Mouse (Mus musculus) CH12.LX (cell line): ENCODE results near the gene Hdlbp. TPM values are rescaled to one million over a fixed set of nuclear protein-coding genes. Genes with fewer than 3 reads are reported as not detected.

ENCODE experiments used
- DNase-seq: peaks from one replicate; pipeline ENCODE4 v3.0.0-alpha.2; 2013; ENCODE audit errors: extremely low read depth
- H3K27ac ChIP-seq: 2 replicates; pipeline ENCODE4 v1.5.1; 2012; ENCODE audit warnings: low read depth, mild to moderate bottlenecking, control low read depth, moderate library complexity; ENCODE audit not compliant: insufficient read depth
- H3K27me3 ChIP-seq: replicated peaks from 2 replicates; pipeline ENCODE3; 2012; ENCODE audit warnings: inconsistent platforms
- H3K36me3 ChIP-seq, 2 experiments: replicated peaks in 1 of 2; 2 replicates each; pipeline versions ENCODE3 to v1.6.1; 2012; ENCODE audit warnings: inconsistent platforms in 1 of 2, low read length in 1 of 2, mild to moderate bottlenecking in 1 of 2, mixed read lengths in 1 of 2, moderate library complexity in 1 of 2; ENCODE audit not compliant: control insufficient read depth in 1 of 2, insufficient read depth in 1 of 2
- H3K4me1 ChIP-seq, 2 experiments: 2 replicates each; pipeline ENCODE4 v1.6.1; 2012; ENCODE audit warnings: inconsistent platforms in 1 of 2, moderate library complexity in 1 of 2; ENCODE audit not compliant: insufficient read depth in 2 of 2, control insufficient read depth in 1 of 2
- H3K4me2 ChIP-seq: 2 replicates; pipeline ENCODE4 v1.6.1; 2012; ENCODE audit warnings: low read depth, mild to moderate bottlenecking, control low read depth; ENCODE audit not compliant: poor library complexity, insufficient read depth, severe bottlenecking
- H3K4me3 ChIP-seq, 3 experiments: fragments of 150-350 bp in 1 of 3; sonication (generic) in 1 of 3; replicated peaks in 1 of 3; 2 replicates each; pipeline versions ENCODE3 to v1.5.1; 2011 to 2012; ENCODE audit warnings: low read depth in 2 of 3, low read length in 2 of 3, mild to moderate bottlenecking in 2 of 3, moderate library complexity in 2 of 3, control low read depth in 1 of 3, improper control_type of control experiment in 1 of 3, inconsistent platforms in 1 of 3, mixed read lengths in 1 of 3; ENCODE audit not compliant: poor library complexity in 1 of 3
- H3K79me2 ChIP-seq: replicated peaks from 2 replicates; pipeline ENCODE4 v1.6.1; 2012; ENCODE audit warnings: mild to moderate bottlenecking, moderate library complexity; ENCODE audit not compliant: control insufficient read depth, poor library complexity, insufficient read depth, severe bottlenecking; ENCODE audit errors: extremely low read depth
- H3K9ac ChIP-seq: 2 replicates; pipeline ENCODE4 v1.6.1; 2012; ENCODE audit warnings: low read depth, mild to moderate bottlenecking, control low read depth, moderate library complexity; ENCODE audit not compliant: insufficient read depth
- H3K9me3 ChIP-seq: replicated peaks from 2 replicates; pipeline ENCODE3; 2012; ENCODE audit warnings: low read length, inconsistent platforms, mixed read lengths
- CHD2 ChIP-seq: IDR thresholded peaks from 2 replicates; pipeline ENCODE4 v1.6.1; 2011; ENCODE audit warnings: low read length, improper control_type of control experiment
- CTCF ChIP-seq, 2 experiments: IDR thresholded peaks in 1 of 2; conservative IDR thresholded peaks in 1 of 2; 2 replicates each; pipeline ENCODE4 v1.5.1; 2011 to 2012; ENCODE audit warnings: low read depth in 2 of 2, low read length in 2 of 2, improper control_type of control experiment in 1 of 2, inconsistent platforms in 1 of 2, mild to moderate bottlenecking in 1 of 2, moderate library complexity in 1 of 2
- E2F4 ChIP-seq: IDR thresholded peaks from 2 replicates; pipeline ENCODE4 v1.6.1; 2011; ENCODE audit warnings: low read depth, low read length, improper control_type of control experiment; ENCODE audit not compliant: insufficient replicate concordance
- ELF1 ChIP-seq: IDR thresholded peaks from 2 replicates; pipeline ENCODE4 v1.6.1; 2014; ENCODE audit warnings: low read depth, mild to moderate bottlenecking, inconsistent platforms, low read length, improper control_type of control experiment
- HCFC1 ChIP-seq: IDR thresholded peaks from 2 replicates; pipeline ENCODE4 v1.6.1; 2012; ENCODE audit warnings: low read depth, mild to moderate bottlenecking, inconsistent platforms, low read length, improper control_type of control experiment
- IRF4 ChIP-seq: IDR thresholded peaks from 2 replicates; pipeline ENCODE4 v1.6.1; 2014; ENCODE audit warnings: low read depth, mild to moderate bottlenecking, inconsistent platforms, low read length, improper control_type of control experiment
- JUND ChIP-seq: conservative IDR thresholded peaks from 2 replicates; pipeline ENCODE4 v1.6.1; 2011; ENCODE audit warnings: low read depth, low read length, improper control_type of control experiment
- MAX ChIP-seq: IDR thresholded peaks from 2 replicates; pipeline ENCODE4 v1.6.1; 2011; ENCODE audit warnings: low read length, improper control_type of control experiment
- MAZ ChIP-seq: IDR thresholded peaks from 2 replicates; pipeline ENCODE4 v1.6.1; 2012; ENCODE audit warnings: low read depth, mild to moderate bottlenecking, inconsistent platforms, low read length, improper control_type of control experiment, moderate library complexity
- MXI1 ChIP-seq: IDR thresholded peaks from 2 replicates; pipeline ENCODE4 v1.6.1; 2011; ENCODE audit warnings: mild to moderate bottlenecking, low read depth, low read length, improper control_type of control experiment
- NELFE ChIP-seq: IDR thresholded peaks from 2 replicates; pipeline ENCODE4 v1.6.1; 2011; ENCODE audit warnings: low read depth, low read length, improper control_type of control experiment
- NRF1 ChIP-seq: IDR thresholded peaks from 2 replicates; pipeline ENCODE4 v1.6.1; 2014; ENCODE audit warnings: low read depth, mild to moderate bottlenecking, inconsistent platforms, low read length, improper control_type of control experiment, moderate library complexity
- POLR2A ChIP-seq: IDR thresholded peaks from 2 replicates; pipeline ENCODE4 v1.6.1; 2011; ENCODE audit warnings: low read depth, mild to moderate bottlenecking, improper control_type of control experiment, low read length
- RAD21 ChIP-seq: IDR thresholded peaks from 2 replicates; pipeline ENCODE4 v1.6.1; 2011; ENCODE audit warnings: low read depth, mild to moderate bottlenecking, low read length, improper control_type of control experiment, moderate library complexity
- SIN3A ChIP-seq: IDR thresholded peaks from 2 replicates; pipeline ENCODE4 v1.6.1; 2012; ENCODE audit warnings: low read length, improper control_type of control experiment, inconsistent platforms
- TBP ChIP-seq: conservative IDR thresholded peaks from 2 replicates; pipeline ENCODE4 v1.6.1; 2011; ENCODE audit warnings: low read depth, low read length, improper control_type of control experiment
- TCF12 ChIP-seq: IDR thresholded peaks from 2 replicates; pipeline ENCODE4 v1.6.1; 2014; ENCODE audit warnings: low read depth, mild to moderate bottlenecking, inconsistent platforms, low read length, improper control_type of control experiment
- ZKSCAN1 ChIP-seq: IDR thresholded peaks from 2 replicates; pipeline ENCODE4 v1.6.1; 2012; ENCODE audit warnings: low read depth, inconsistent platforms, low read length, improper control_type of control experiment, borderline replicate concordance
- ZMIZ1 ChIP-seq: IDR thresholded peaks from 2 replicates; pipeline ENCODE4 v1.6.1; 2012; ENCODE audit warnings: low read depth, mild to moderate bottlenecking, inconsistent platforms, low read length, improper control_type of control experiment
- dilution Hi-C: fragments of 300-500 bp; cut with MboI; formaldehyde crosslinking; loops from 2 replicates; pipeline ENCODE4 v1.14.3; 2020; ENCODE audit warnings: low sequenced_read_pairs; ENCODE audit not compliant: extremely low pct_unique_long_range_greater_than_20kb, extremely low pct_ligation_motif_present
- in situ Hi-C: fragments of 300-500 bp; cut with MboI; formaldehyde crosslinking; loops from 3 replicates; pipeline ENCODE4 v1.14.3; 2019; ENCODE audit warnings: low sequenced_read_pairs, low pct_ligation_motif_present, low pct_unique_long_range_greater_than_20kb, mixed read lengths
- polyA plus RNA-seq: library from polyadenylated mRNA; unstranded; fragments of >175 nt; gene quantifications from 2 replicates; pipeline ENCODE4 v1.2.1, GENCODE M21; 2012; ENCODE audit warnings: low read depth; ENCODE audit not compliant: insufficient read length
- total RNA-seq, 2 experiments: library from RNA; depleted of rRNA; stranded (reverse); fragments of 300-350 nt in 1 of 2; fragments of >200 nt in 1 of 2; gene quantifications; 2 replicates each; pipeline ENCODE4 v1.2.3; 2012 to 2014

Gene Hdlbp
- total and polyA plus RNA-seq, 3 experiments = 106 to 178 (median 114) TPM

DNA sequence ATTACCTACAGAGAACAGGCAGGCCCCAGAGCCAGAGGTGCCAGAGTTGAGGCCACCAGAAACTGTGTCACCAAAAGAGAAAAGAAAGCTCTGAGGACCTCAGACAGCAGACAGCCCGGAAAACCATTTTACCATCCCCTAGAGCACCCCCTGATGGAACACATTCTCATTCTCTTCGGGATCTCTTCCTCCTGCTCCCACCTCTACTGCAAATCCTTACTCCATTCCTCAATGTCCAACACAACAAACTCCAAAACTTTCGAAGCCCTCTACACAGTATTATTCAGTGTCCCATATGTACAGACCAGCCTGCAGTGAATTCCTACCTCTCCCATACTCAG lies 32.8 kb downstream of the Hdlbp start:
- dilution Hi-C loops = no loop called here

DNA sequence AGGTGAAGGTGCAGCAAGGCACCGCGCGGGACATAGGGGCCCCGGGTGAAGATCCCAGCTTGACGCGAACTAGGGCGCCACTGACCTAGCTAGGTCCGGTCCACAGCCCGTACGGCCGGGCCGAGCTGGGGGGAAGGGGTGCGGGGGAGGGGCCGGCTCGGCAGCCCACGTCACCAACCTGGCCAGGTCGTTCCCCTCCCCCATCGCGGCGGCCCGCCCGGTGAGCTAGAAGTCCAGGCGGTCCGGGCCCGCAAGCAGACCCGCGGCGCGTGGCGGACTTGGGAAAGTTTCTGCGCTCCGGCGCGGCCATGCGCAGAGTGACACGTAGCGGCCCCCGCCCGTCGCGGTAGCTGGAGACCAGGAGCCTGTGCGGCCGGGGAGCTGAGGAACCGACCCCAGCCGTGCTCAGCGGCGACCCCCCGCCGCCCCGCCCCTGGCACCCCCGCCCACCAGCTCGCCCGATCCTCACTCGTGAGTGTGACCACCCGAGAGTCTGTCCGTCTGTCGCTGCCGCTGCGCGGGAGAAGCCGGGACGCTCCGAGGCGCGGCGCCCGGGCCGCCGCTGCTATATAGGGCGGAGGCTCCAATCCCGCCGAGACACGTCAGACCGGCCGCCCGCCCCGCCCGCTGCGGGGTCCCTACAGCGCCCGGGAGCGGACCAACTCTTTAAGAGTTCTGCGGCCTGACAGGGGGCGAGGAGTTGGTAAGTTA lies 33.3 kb downstream of the Hdlbp start:
- peak; percentile 58 for DNase-seq
- Histone ChIP-seq H3K36me3 (peaks cover 15 to 29% of the 10 kb centered on the region in 2 experiments), H3K27me3 (no peaks in the 10 kb centered on the region), H3K27ac (peak overlapping the region; percentile 63), H3K4me2 (peak overlapping the region; percentile 90), H3K9ac (peak overlapping the region; percentile 99), H3K4me1 (peaks cover 6 to 34% of the 10 kb centered on the region in 2 experiments; a peak in 3 of 4 replicates), H3K79me2 (peaks cover 51% of the 10 kb centered on the region), H3K9me3 (no peaks in the 10 kb centered on the region), H3K4me3 (peak overlapping the region; percentile 69 to 95 (median 84))
- peak; percentile 72; the same call in 1 of the 2 replicates for TF ChIP-seq CHD2
- no peak for TF ChIP-seq JUND
- peak; percentile 8; the same call in 1 of the 2 replicates for TF ChIP-seq HCFC1
- no peak for TF ChIP-seq ELF1
- 0 out of 2 replicates have a peak, but pooled peaks have one; percentile 5 for TF ChIP-seq MAZ
- TF ChIP-seq ZMIZ1 = peak; percentile 81; the same call in 1 of the 2 replicates
- peak; percentile 21; the same call in 1 of the 2 replicates for TF ChIP-seq MAX
- peak; percentile 75 for TF ChIP-seq TBP
- TF ChIP-seq TCF12 = peak; percentile 64; the same call in 1 of the 2 replicates
- peak; percentile 72 for TF ChIP-seq NRF1
- no peak for TF ChIP-seq E2F4
- no peak for TF ChIP-seq RAD21
- TF ChIP-seq SIN3A = peak; percentile 53; the same call in 1 of the 2 replicates
- 0 out of 2 replicates have a peak, but pooled peaks have one; percentile 6 for TF ChIP-seq IRF4
- TF ChIP-seq POLR2A = peak; percentile 89
- no peak for TF ChIP-seq ZKSCAN1
- TF ChIP-seq NELFE = peak; percentile 80
- dilution Hi-C loops (no loop called here), in situ Hi-C loops (no loop called here)

More for the DNA sequence above, 32.8 kb downstream of the Hdlbp start:
- H3K4me1 ChIP-seq = peaks cover 6 to 34% of the 10 kb centered on the region in 2 experiments; a peak in 3 of 4 replicates
- H3K27me3 ChIP-seq = no peaks in the 10 kb centered on the region
- TF ChIP-seq CTCF (conservative IDR thresholded peaks at IDR 0.05 in 1 of 2, IDR thresholded peaks at IDR 0.05 in 1 of 2; ENCODE audit: low read depth in 2 of 2, low read length in 2 of 2) = peak in 1 of 2 experiments; percentile 21; a peak in 1 of 4 replicates
- peak; percentile 13; the same call in 1 of the 2 replicates for TF ChIP-seq POLR2A
- no peak for TF ChIP-seq ZMIZ1
- 0 out of 2 replicates have a peak, but pooled peaks have one; percentile 2 for TF ChIP-seq IRF4
- no peak for TF ChIP-seq MXI1
- TF ChIP-seq TBP = 0 out of 2 replicates have a peak, but pooled peaks have one; percentile 11
- TF ChIP-seq CHD2 = no peak
- peak overlapping the region; percentile 40 to 95 (median 84) for H3K4me3 ChIP-seq
- H3K9me3 ChIP-seq = no peaks in the 10 kb centered on the region
- in situ Hi-C loops = no loop called here
- DNase-seq = no peak
- H3K79me2 ChIP-seq = peaks cover 46% of the 10 kb centered on the region
- peak overlapping the region; percentile 90 for H3K4me2 ChIP-seq
- H3K36me3 ChIP-seq = peaks cover 10 to 24% of the 10 kb centered on the region in 2 experiments
- H3K9ac ChIP-seq = peak overlapping the region; percentile 99
- no peak overlapping the region for H3K27ac ChIP-seq
